Mouse (Mus musculus) urinary bladder, adult 2 months (tissue): ENCODE data around the gene Sec24c. TPM values are rescaled to one million over a fixed set of nuclear protein-coding genes. Genes with fewer than 3 reads are reported as not detected.
A peak's percentile ranks its signal among the peaks of the same experiment; 100 is the strongest.
"Not testable (repeated sequence)": the region's sequence is repeated elsewhere in the genome, so short reads cannot be mapped to it uniquely, and the experiment has no call there.

Source experiments
- DNase-seq: peaks from one replicate; pipeline ENCODE4 v3.0.0; 2022; ENCODE audit warnings: low spot score
- polyA plus RNA-seq: library from polyadenylated mRNA; depleted of rRNA; stranded (reverse); fragments of >200 nt; gene quantifications from 2 replicates; pipeline ENCODE4 v1.2.3, GENCODE M21; 2012; rRNA removed

The Sec24c gene
- polyA plus RNA-seq = 87.1 and 90.1 TPM in 2 replicates

DNA sequence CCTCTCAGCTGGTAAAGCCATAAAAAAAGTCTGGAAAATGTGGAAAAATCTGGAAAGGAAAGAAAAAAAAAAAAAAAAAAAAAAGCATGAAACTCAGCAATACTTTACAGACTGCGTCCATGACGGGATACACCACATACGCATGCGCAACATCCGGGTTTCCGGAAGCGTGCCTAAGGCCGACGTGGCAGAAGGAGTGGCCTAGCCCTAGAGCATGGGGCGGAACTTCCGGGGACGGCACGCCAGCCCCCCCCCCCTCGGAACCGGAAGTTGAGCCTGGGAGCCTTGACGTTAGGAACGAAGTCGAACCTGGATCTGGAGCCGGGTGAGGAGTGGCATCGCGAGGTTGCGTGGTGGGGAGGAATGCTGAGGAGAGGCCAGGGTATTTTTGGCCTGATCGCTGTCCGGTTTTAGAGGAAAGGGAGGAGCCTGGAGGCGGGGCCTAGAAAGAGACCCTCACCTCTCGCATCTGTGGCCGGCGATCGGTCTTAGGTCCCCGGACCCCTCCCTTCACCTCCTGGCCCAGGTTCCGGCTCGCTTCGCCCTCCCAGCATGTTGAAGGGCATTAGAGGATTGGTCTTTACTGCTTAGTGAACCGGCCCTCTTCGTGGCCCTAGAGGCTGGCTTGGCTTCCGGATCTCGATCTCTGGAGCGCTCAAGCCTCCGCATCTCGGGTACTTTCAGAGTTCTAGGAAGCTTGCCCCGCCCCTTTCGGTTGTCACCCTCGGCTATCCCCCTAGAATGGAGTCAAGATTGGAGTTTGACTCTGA, at the start of gene Sec24c:
Sec24c (plus strand) TSS at position 245 of the 770 bp plus-strand sequence.
- peak; percentile 96 for DNase-seq

DNA sequence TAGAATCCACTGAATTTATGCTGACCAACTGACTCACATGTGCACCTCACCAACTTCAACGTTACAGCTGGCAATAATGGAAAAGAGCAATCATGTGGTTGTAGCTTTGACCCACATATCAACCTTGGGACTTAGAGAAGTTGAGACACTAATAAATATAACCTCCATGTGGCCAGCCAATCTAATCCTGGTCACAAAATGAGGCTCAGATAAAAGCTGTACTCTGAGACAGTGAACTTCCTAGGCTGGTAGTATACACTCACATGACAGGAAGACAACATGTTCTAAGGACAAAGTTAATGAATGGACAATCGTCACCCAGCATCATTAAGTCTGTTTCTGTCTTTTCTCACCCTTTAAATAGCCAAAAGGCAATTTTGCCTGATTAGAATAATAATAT, 47.7 kb upstream of the Sec24c start:
- no peak for DNase-seq

DNA sequence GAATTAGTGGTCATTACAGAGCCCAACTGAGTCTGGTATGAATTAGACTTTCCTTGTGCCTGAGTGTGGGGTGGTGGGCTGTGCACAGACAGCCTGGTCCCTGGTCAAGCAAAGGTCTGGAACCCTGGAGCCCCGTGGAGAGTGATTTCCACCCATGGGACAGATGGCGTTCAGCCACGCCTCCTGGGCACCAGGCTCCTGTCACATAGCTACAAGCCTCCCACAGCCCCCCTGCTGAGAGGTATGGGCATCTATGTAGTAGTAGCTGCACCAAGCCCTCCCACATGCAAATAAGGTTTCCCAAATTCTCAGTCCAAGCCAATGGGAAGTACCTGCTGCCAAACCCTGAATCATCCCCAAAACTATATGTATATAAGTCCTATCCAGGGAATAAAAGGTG, 47.1 kb upstream of the Sec24c start:
- DNase-seq = no peak

DNA sequence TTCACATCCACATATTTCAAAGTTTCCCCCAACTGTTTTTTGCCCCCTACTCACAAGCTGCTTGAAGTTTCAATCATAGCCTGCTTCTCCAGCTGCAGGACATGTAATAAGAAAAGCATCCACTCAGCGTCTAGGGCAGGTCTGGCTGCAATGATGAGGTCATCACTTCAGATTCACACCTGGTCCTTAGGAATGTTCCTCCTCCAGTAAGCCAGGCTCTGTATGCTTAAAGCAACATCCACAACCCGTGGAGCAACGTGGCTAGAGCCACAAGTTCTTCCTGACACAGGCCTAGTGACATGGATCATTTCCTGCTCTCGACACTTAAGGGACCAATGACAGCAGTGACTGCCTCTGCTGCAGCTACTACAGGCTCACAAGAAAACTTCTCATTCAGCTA, 42.9 kb upstream of the Sec24c start:
- no peak for DNase-seq

DNA sequence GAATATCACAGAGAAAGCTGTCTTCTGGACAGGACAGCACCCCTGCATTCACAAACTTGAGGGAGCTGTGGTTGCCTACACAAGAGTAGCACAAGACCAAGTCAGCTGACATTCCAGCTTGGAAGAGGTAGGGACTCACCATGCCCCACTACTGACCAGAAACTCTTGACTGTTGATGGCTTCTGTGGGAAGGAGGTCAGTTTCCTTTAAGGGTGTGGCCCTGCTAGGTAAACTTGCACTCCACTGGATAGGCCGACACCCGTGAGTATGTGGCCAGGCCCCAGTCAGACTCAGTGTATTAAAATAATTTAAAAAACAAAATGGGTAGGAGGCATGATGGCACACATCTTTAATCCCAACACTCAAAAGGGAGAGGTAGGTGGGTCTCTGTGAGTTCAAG, 38.6 kb upstream of the Sec24c start:
- DNase-seq = no peak

DNA sequence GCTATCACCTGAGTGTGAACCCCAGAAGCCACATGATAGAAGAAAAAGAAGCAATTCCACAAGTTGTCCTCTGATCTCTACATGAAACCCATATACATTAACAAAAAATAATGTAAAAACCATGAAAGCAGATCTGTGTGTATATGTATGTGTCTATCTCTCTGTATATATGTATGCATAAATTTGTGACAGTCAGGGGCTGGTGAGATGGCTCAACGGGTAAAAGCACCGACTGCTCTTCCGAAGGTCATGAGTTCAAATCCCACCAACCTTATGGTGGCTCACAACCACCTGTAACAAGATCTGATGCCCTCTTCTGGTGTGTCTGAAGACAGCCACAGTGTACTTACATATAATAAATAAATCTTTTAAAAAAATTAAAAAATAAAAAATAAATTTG, 37.1 kb upstream of the Sec24c start:
- DNase-seq = not testable (repeated sequence)

DNA sequence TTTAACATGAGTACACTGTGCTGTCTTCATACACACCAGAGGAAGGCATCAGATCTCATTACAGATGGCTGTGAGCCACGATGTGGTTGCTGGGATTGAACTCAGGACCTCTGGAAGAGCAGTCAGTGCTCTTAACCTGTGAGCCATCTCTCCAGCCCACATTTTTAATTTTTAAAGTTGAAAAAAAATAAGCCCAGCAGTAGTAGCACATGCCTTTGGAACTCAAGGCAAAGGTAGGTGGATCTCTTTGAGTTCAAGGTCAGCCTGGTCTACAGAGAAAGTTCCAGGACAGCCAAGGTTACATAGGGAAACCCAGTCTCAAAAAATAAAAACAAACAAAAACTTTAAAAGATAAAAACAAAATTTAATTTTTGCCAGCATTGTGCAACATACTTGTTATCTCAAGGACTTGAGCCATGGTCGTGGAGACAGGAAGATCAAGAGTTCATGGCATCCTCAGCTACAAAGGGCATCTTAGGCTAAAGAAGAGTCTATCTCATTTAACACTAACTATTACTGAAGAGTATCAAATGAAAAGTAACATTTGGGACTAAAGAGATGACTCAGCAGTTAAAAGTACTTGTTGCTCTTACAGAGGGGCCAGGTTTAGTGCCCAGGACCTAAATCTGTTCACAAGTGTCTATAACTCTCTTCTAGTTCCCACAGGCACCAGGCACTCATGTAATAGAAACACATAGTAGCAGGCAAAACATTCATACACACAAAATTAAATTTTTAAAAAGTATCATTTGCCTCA, 36.1 kb upstream of the Sec24c start:
- no peak for DNase-seq

DNA sequence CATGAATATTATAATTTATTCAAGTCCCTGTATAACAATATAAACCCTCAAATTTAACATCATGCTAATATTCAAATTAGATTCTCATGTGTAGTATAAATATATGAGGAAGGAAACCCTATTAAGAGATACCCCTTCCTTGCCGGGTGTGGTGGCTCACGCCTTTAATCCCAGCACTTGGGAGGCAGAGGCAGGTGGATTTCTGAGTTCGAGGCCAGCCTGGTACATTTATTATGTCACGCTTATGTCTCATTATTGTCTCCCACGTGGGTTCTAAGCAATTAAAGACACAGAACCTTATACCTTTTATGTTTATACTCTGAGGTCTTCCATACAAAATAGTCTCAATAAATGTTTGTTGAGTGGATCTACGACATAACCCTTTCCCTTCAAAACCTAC, 35.4 kb upstream of the Sec24c start:
- no peak for DNase-seq

DNA sequence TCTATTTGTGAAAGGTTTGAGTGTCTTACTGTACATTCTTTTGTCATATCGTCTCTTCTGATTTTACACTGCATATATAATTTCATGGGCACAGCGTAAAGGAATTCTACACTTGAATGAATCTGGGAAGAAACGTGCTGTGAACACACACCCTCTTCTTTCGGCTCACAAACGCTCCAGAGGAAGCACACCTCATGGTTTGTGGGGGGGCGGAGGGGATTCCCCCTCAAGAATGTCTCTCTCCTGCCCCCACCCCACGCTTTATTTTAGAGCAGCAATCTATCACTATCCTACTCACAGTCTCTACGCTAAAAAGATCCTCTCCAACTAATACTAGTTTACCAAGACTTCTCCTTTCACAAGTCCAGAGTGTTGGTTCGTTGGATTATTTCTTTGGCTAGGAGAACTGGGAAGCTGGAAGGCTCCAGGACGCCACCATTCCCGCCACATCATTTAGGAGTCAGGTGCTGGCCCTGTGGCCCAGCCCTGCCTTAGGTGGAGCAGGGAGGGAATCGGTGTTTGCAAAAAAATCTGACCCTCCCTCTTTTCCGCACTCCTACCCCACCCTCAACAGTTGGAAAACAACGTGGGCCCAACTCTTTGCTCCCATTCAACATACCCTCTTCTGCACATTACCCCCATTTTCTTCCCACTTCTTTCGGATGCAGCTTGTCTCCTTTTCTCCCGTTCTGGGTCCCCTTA, 34.0 kb upstream of the Sec24c start:
- no peak for DNase-seq

DNA sequence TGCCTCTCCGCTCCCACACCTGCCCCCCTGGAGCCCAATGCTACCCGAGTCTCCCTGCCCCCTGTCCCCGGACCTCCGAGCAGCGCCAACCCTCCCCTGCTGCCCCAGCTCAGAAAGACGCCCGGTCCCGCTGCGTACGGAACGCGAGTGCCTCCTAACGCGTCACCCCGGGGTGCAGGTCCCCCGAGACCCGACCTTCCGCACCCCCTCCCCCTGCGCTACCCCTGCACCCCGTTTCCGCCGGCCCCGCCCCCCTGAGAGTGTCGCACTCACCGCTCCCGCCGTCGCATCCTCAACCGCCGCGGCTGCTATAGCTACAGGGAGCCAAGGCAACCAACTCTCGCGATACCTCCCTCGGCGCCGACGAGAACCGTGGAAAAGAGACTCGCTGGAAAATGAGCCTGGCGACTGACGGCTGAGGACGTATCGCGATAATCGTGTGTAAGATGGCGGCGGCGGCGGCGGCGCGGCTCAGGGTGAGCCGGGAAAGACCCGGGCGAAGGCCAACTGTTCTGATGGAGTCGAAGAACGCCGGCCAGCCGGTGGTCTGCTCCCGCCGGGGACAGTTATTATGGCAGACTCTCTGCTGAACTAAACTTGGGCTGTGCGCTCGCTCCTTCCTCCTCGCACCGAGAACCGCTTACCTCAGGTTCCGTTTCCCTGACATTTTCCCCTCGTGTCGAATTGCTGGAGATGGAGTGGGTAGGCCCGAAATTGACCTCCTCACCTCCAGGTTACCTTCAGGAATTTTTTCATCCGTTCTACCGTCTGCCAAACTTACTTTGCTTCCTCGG, 33.3 kb upstream of the Sec24c start, which contains the start of gene Usp54:
Usp54 (minus strand) TSS at position 420 of the 794 bp plus-strand sequence.
- DNase-seq = peak; percentile 89

DNA sequence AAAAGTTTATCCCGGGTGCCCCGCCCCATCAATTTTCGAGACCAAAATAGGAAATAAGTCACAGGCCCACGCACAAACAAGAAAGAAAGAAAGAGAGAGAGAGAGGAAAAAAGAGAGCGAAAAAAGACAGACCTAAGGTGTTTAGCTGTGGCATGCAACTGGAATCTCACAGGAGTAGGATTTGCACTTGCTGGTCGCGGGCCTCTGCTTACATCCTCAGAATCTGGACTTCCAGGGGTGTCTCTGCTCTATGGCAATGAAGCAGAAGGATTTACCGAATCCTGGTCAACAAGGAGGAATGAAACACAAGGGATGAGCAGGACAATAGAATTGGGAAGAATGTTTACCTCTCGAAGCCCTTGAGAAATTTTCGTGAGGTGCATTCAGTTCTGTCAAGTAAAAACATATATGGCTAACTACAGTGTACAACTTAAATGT, 32.7 kb upstream of the Sec24c start:
- no peak for DNase-seq

DNA sequence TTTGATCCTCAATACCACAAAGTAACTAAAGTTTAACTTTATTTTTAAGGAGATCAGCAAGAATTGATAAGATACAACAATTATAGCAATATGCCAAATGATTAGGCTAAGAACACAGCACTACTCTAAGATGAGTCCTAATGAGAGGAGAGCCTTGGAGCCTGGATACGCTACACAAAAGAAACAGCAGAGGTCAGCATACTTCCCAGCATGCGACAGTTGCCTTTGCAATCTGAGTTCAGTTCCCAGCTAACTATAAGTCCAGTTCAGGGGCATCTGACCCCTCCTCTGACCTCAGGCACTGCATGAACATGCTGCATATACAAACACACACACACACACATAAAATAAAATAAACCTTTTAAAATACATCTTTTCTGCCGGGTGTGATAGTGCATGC, 28.6 kb upstream of the Sec24c start:
- no peak for DNase-seq

DNA sequence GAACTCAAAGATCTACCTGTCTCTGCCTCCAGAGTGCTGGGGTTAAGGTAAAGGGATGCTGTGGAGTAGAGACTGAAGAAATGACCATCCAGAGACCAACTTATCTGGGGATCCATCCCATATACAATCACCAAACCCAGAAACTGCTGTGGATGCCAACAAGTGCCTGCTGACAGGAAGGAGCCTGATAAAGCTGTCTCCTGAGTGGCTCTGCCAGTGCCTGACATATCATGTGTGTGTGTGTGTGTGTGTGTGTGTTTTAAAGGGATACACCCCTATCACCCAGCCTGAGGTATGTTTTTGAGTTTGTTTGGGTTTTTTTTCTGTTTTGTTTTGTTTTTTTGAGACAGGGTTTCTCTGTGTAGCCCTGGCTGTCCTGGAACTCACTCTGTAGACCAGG, 27.7 kb upstream of the Sec24c start:
- DNase-seq = no peak

DNA sequence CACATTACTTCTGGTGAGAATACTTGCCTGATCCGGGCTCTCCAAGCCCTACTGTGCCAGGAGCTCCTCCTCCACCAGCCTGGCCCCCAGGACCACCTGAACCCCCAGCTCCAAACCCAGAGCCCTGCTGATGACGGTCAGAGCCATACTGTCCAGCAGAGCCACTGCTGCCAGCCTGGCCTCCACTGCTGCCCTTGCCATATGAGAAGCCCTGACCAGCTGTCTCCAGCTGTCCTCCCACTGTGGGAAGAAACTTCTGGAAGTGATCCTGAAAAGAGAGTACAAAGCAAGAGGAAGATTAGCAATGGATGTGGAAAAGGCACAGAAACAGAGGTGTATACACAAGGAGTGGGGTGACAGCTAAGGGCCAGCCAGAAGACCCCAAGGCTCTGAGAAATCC, 23.1 kb upstream of the Sec24c start:
- DNase-seq = no peak

DNA sequence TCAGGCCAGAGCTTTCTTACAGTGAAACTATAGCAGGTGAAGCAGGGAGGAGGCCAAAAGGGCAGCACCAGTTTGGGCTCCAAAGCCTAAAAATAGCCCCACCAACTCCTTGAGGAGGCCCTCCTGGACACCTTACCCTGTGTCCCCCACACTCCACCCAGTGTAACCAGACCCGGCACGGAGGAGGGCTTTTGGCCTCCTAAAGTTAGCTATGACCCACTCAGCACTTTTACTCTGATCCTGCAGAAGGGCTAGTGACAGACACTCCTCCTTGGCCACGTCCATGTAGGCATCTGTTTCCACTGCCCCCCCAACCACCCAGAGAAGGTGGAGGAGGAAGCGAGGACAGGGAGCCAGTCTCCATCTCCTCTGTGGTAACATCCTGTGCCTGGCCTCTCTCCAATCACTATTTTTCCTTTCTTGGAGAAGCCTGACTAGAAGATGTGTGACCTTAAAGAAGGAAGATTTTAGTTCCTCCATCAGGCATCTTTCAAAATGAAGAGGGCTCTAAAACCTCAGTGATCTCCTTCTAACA, 22.3 kb upstream of the Sec24c start:
- no peak for DNase-seq

DNA sequence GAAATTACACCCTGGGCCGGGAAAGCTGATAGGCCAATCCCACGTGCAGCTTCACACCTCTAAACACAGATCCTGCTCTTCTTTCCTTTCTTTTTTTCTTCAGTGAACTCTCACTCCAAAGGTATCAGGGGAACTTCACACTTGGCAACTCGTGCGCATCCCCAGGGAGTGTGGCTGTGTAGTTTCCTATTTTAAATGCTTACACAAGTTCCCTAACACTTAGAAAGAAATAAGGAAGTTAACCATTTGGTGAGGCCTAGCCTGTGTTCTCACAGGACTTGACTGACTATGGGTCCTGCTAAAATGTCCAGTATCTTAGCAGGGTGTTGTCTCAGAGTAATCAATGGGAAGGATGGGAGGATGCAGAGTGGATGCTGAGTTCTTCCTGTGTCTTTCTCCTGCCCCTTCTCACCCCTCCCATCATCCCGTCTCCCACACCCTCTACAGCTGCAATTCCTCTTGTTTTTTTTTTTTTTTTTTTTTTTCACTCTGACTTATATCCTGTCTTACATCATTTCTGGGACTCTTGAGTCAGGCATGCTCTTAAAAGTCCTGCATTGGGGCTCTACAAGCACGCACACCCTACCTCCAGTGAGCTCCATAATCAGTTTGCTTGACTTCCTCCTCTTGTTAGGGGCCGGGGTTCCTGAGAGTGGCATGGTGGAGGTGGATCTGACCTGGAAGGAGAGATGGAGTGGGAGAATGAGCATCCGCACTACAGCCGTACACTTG, 19.3 kb upstream of the Sec24c start:
- DNase-seq = no peak

DNA sequence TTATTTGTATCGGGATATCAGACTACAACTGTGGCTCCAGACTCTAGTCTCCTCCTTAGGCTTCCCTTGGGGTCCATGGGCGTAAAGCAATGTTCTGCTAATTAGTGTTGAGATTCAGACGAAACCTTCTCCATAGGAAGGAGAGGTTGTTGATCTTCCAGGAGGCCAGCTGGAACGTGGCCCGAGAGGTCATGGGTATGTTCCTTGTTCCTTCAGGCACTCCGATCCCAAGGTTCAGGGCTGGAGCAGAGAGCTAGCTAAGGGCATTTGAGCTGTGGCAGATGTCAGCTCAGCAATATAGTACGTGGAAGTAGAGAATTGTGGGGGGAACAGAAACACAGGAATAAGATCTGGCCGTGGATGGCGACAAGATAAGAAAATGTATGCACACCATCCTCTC, 18.4 kb upstream of the Sec24c start:
- DNase-seq = no peak

DNA sequence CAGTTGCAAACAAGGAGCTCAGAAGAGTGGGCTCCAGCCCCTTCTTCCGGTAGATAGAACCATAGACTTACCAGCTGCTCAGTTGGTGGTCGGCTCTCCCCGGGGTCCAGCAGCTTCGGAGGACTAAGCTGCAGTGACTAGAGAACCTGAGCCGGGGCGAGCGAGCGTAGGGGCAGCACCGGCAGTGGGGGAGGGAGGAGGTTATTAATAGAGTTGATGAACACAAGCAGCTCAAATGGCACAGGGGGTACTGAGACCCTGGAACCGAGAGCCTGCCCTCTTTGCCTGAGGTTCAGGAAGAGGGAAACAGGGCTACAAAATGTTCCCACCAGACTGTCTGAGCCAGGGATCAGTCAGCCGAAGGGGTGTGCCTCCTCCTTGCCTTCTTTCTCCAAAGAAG, 17.7 kb upstream of the Sec24c start, which contains the start of gene Myoz1:
Myoz1 (minus strand) TSS at position 180 of the 400 bp plus-strand sequence.
- no peak for DNase-seq

DNA sequence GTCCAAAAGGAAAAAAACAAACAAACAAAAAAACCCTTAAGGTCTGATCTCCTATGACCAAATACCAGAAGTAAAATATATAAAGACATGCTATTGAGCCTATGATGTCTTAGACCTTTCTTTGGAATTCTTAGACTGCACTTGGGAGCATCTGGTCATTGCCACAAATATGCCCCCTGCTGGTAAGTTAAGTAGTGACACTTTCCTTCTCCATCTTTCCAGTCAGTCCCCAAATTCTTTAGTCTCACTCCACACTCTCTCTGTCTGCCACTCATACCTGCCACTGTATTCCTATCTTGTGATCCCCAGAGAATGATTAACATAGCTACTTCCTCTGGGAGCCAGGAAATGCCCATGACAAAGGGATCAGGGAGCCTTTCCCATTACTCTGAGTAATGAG, 15.8 kb upstream of the Sec24c start:
- DNase-seq = no peak

DNA sequence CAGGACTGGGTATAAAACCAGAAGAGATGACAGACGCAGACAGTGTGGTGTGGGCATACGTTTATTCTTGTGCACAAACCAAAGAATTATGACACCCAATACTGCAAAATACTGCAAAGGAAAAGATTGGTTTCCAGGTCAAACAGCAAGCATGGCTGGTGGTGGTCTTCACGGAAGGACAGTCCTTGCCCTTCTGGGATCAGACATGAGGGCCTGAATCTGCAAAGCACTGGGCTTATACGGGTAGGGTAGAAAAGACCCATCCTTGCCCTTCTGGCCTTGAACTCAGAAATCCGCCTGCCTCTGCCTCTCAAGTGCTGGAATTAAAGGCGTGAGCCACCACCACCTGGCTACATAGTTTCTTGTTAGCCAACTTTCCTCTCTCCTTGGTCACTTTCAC, 15.2 kb upstream of the Sec24c start:
- DNase-seq = no peak

DNA sequence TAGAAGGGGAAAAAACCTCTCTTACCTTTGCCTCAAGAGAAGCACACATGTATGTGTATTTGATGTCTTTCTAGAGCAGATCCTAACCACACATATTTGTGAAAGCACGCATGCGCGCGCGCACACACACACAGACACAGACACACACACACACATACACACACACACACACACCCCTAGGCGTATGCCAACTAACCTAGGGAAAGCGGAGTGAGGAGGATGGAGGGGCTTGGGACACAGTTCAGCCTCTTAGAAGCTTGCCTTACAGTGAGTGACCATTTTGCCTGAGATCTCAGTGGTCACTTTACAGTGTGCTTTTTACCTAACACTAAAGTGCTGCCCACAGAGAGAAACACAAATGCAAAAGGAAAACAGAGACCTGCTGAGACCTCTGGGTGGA, 14.4 kb upstream of the Sec24c start:
- DNase-seq = no peak
